23 mouse cellular contexts compared by ENCODE assay signal in the genomic region with DNA sequence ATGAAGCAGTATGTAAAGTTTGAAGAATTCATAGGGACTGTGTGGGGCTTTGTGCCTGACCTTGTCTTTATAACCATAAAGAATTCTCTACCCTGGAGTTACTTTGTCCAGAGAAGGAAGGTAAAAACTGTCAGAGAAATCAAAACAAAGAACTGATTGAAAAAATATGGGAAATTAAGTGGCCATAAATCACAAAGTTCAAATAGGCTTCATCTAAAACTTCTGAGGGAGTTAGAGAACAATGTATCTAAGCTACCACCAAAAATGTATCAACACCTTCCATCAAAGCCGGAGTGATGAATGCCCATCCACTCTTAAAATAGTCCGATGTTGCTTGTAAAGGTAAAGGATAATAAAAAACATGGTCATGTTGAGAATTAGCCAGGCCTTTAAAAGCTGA.
"Had no signal": no experiment of that assay in that cellular context is flagged by ENCODE, and none has a peak within 500 bp of the region (broad histone marks: within the 10 kb centered on the region; RNA-seq: fewer than 3 reads in every experiment).

No protein-coding gene starts in this region.

- H3K27ac ChIP-seq: lung, embryonic 15.5 days; macrophage; midbrain, embryonic 10.5 days; midbrain, embryonic 12.5 days; neural tube, embryonic 13.5 days; neural tube, embryonic 15.5 days had no signal

- H3K4me1 ChIP-seq: lung, embryonic 15.5 days; megakaryocyte, embryonic 14.5 days; midbrain, embryonic 10.5 days; midbrain, embryonic 12.5 days; neural tube, embryonic 13.5 days; neural tube, embryonic 15.5 days had no signal

- H3K9ac ChIP-seq: liver, postnatal 0 days; lung, embryonic 15.5 days; midbrain, embryonic 12.5 days; neural tube, embryonic 13.5 days; neural tube, embryonic 15.5 days had no signal

- DNase-seq: liver, postnatal 0 days; lung, adult 2 months; lung, postnatal 14 days; lung, postnatal 36 days; midbrain, embryonic 14.5 days; retina, postnatal 1 day; right cerebral cortex, adult 18-20 months; right cerebral cortex, postnatal 25 days; right cerebral cortex, postnatal 4 days; spleen, adult 18-20 months; thymus, adult 18-20 months; thymus, postnatal 14 days; thymus, postnatal 36 days had no signal

- ATAC-seq: liver, postnatal 0 days; lung, postnatal 0 days; midbrain, embryonic 16.5 days had no signal

- H3K36me3 ChIP-seq: lung, embryonic 15.5 days; midbrain, embryonic 10.5 days; midbrain, embryonic 12.5 days; neural tube, embryonic 13.5 days; neural tube, embryonic 15.5 days had no signal

- H3K4me3 ChIP-seq: lung, embryonic 15.5 days; megakaryocyte, embryonic 14.5 days; midbrain, embryonic 10.5 days; midbrain, embryonic 12.5 days; myocyte; neural tube, embryonic 13.5 days; neural tube, embryonic 15.5 days had no signal

- H3K4me2 ChIP-seq: lung, embryonic 15.5 days; midbrain, embryonic 12.5 days; neural tube, embryonic 13.5 days; neural tube, embryonic 15.5 days had no signal

- H3K27me3 ChIP-seq: lung, embryonic 15.5 days; megakaryocyte, embryonic 14.5 days; midbrain, embryonic 12.5 days; neural tube, embryonic 13.5 days; neural tube, embryonic 15.5 days had no signal

- H3K9me3 ChIP-seq: lung, embryonic 15.5 days; megakaryocyte, embryonic 14.5 days; midbrain, embryonic 10.5 days; midbrain, embryonic 12.5 days; neural tube, embryonic 13.5 days; neural tube, embryonic 15.5 days had no signal
